Mouse (Mus musculus): ENCODE results near the gene Catsperd. TPM values are rescaled to one million over a fixed set of nuclear protein-coding genes. Genes with fewer than 3 reads are reported as not detected.

Catsperd gene
- polyA plus RNA-seq, 1 experiment: not detected

GRCm38 (mm10) chr17:56700451-56700850, 72.5 kb downstream of the Catsperd start:
- H3K4me1 ChIP-seq (ENCODE audit: control insufficient read depth, insufficient read depth, low read length): no peaks in the 10 kb centered on the region
- TF ChIP-seq POLR2A (IDR thresholded peaks at IDR 0.05; ENCODE audit: borderline replicate concordance, low read depth, low read length): no peak
- TF ChIP-seq CTCF (IDR thresholded peaks at IDR 0.05; ENCODE audit: low read depth, low read length): no peak
- no peak overlapping the region for H3K4me3 ChIP-seq (ENCODE audit: insufficient read depth, low read length)
- H3K27ac ChIP-seq (ENCODE audit: insufficient read depth, low read depth, low read length): no peak overlapping the region

- no peak overlapping the region for H3K4me3 ChIP-seq (ENCODE audit: insufficient read depth, low read length)
- no peaks in the 10 kb centered on the region for H3K4me1 ChIP-seq (ENCODE audit: control insufficient read depth, insufficient read depth, low read length)
- no peak overlapping the region for H3K27ac ChIP-seq (ENCODE audit: insufficient read depth, low read depth, low read length)
- TF ChIP-seq POLR2A (IDR thresholded peaks at IDR 0.05; ENCODE audit: borderline replicate concordance, low read depth, low read length) (no peak), CTCF (IDR thresholded peaks at IDR 0.05; ENCODE audit: low read depth, low read length) (no peak)
Observed at GRCm38 (mm10) chr17:56703038-56703437, 75.1 kb downstream of the Catsperd start.

GRCm38 (mm10) chr17:56706515-56706914, 78.6 kb downstream of the Catsperd start:
- no peak overlapping the region for H3K27ac ChIP-seq (ENCODE audit: insufficient read depth, low read depth, low read length)
- no peaks in the 10 kb centered on the region for H3K4me1 ChIP-seq (ENCODE audit: control insufficient read depth, insufficient read depth, low read length)
- no peak for TF ChIP-seq POLR2A (IDR thresholded peaks at IDR 0.05; ENCODE audit: borderline replicate concordance, low read depth, low read length)
- no peak for TF ChIP-seq CTCF (IDR thresholded peaks at IDR 0.05; ENCODE audit: low read depth, low read length)
- H3K4me3 ChIP-seq (ENCODE audit: insufficient read depth, low read length): no peak overlapping the region

GRCm38 (mm10) chr17:56708692-56709091, 80.7 kb downstream of the Catsperd start:
- no peaks in the 10 kb centered on the region for H3K4me1 ChIP-seq (ENCODE audit: control insufficient read depth, insufficient read depth, low read length)
- H3K4me3 ChIP-seq (ENCODE audit: insufficient read depth, low read length): no peak overlapping the region
- H3K27ac ChIP-seq (ENCODE audit: insufficient read depth, low read depth, low read length): no peak overlapping the region
- TF ChIP-seq POLR2A (IDR thresholded peaks at IDR 0.05; ENCODE audit: borderline replicate concordance, low read depth, low read length) (no peak), CTCF (IDR thresholded peaks at IDR 0.05; ENCODE audit: low read depth, low read length) (no peak)

DNA sequence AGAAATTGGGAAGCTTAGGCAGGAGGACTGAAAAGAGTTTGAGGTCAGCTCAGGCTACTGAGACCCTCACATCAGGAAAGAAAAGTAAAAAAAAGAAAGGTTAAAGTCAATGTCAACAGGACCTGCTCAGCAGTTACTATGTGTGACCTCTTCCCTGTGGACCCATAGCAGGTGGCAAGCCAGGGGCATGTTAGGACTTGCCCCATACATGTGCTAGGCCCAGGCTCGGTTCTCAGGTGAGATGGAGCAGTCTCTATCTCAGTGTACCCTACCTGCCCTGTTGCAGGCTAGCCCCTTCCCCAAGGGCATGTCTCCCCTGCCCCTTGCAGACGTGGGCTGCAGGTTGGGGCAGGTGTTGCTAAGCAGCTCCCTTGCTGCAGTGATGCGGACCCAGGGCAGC, 81.8 kb downstream of the Catsperd start:
- H3K4me3 ChIP-seq (ENCODE audit: insufficient read depth, low read length): no peak overlapping the region
- H3K27ac ChIP-seq (ENCODE audit: insufficient read depth, low read depth, low read length): no peak overlapping the region
- H3K4me1 ChIP-seq (ENCODE audit: control insufficient read depth, insufficient read depth, low read length): no peaks in the 10 kb centered on the region
- TF ChIP-seq CTCF (IDR thresholded peaks at IDR 0.05; ENCODE audit: low read depth, low read length) (no peak), POLR2A (IDR thresholded peaks at IDR 0.05; ENCODE audit: borderline replicate concordance, low read depth, low read length) (no peak)

Other genes starting within 250 kb of the Catsperd start
- gene Ptprs, start 151.7 kb upstream of the Catsperd start, polyA plus RNA-seq (2012; ENCODE audit: insufficient read depth, insufficient read length, missing spikeins): 75.2 and 77.2 TPM in 2 replicates
- not detected in 2 replicates for gene Znrf4, start 115.7 kb upstream of the Catsperd start, polyA plus RNA-seq (2012; ENCODE audit: insufficient read depth, insufficient read length, missing spikeins)
- gene Gm20219, start 73.8 kb upstream of the Catsperd start, polyA plus RNA-seq (2012; ENCODE audit: insufficient read depth, insufficient read length, missing spikeins): 1.6 and 2.1 TPM in 2 replicates
- gene Safb2, start 43.6 kb upstream of the Catsperd start, polyA plus RNA-seq (2012; ENCODE audit: insufficient read depth, insufficient read length, missing spikeins): 164 and 176 TPM in 2 replicates
- 73.7 and 75.6 TPM in 2 replicates for gene Safb, start 43.3 kb upstream of the Catsperd start, polyA plus RNA-seq (2012; ENCODE audit: insufficient read depth, insufficient read length, missing spikeins)
- gene 2410015M20Rik, start 18.4 kb upstream of the Catsperd start, polyA plus RNA-seq (2012; ENCODE audit: insufficient read depth, insufficient read length, missing spikeins): 80.8 and 87.4 TPM in 2 replicates
- gene Rpl36, start 14.7 kb upstream of the Catsperd start, polyA plus RNA-seq (2012; ENCODE audit: insufficient read depth, insufficient read length, missing spikeins): 507 and 564 TPM in 2 replicates
- gene Lonp1, start 1.3 kb upstream of the Catsperd start, polyA plus RNA-seq (2012; ENCODE audit: insufficient read depth, insufficient read length, missing spikeins): 29.6 and 29.9 TPM in 2 replicates
- 36.9 and 38.5 TPM in 2 replicates for gene Ranbp3, start 45.2 kb downstream of the Catsperd start, polyA plus RNA-seq (2012; ENCODE audit: insufficient read depth, insufficient read length, missing spikeins)
- gene Ndufa11, start 89.6 kb downstream of the Catsperd start, polyA plus RNA-seq (2012; ENCODE audit: insufficient read depth, insufficient read length, missing spikeins): 75.1 and 96.1 TPM in 2 replicates
- 11.0 and 13.7 TPM in 2 replicates for gene Vmac, start 89.9 kb downstream of the Catsperd start, polyA plus RNA-seq (2012; ENCODE audit: insufficient read depth, insufficient read length, missing spikeins)
- 0.55 and 0.80 TPM in 2 replicates for gene Nrtn, start 129.4 kb downstream of the Catsperd start, polyA plus RNA-seq (2012; ENCODE audit: insufficient read depth, insufficient read length, missing spikeins)
- gene Dus3l, start 136.6 kb downstream of the Catsperd start, polyA plus RNA-seq (2012; ENCODE audit: insufficient read depth, insufficient read length, missing spikeins): 21.4 and 24.9 TPM in 2 replicates
- not detected in 2 replicates for gene Prr22, start 142.1 kb downstream of the Catsperd start, polyA plus RNA-seq (2012; ENCODE audit: insufficient read depth, insufficient read length, missing spikeins)
- gene Rfx2, start 202.9 kb downstream of the Catsperd start, polyA plus RNA-seq (2012; ENCODE audit: insufficient read depth, insufficient read length, missing spikeins): 1.1 and 1.2 TPM in 2 replicates
- gene Acsbg2, start 246.3 kb downstream of the Catsperd start, polyA plus RNA-seq (2012; ENCODE audit: insufficient read depth, insufficient read length, missing spikeins): not detected in 2 replicates
- not detected in 2 replicates for gene 1700061G19Rik, start 247.3 kb downstream of the Catsperd start, polyA plus RNA-seq (2012; ENCODE audit: insufficient read depth, insufficient read length, missing spikeins)